Mouse (Mus musculus) left cerebral cortex, adult 2 months (tissue): ENCODE measurements at regions not wholly inside any gene's neighbourhood (a gene's known extent, or its start where the extent isn't known, plus 50 kb on each side); places are given as distances from the start of the nearest gene placed in this dataset.

Experiments
- DNase-seq, 2 experiments: peaks; one replicate each; pipeline ENCODE4 v3.0.0; 2021 to 2022; ENCODE audit warnings: low spot score in 2 of 2, mixed read lengths in 1 of 2; ENCODE audit errors: extremely low spot score in 1 of 2
- H3K27ac ChIP-seq: fragments of 200-600 bp; 2 replicates; pipeline ENCODE4 v1.8.1; 2022
- H3K4me3 ChIP-seq: fragments of 200-600 bp; 2 replicates; pipeline ENCODE4 v1.8.1; 2022
- CTCF ChIP-seq: fragments of 200-600 bp; IDR thresholded peaks from 2 replicates; pipeline ENCODE4 v1.8.1; 2022; ENCODE audit warnings: antibody characterized with exemption, mild to moderate bottlenecking, moderate library complexity
- intact Hi-C: fragments of 180-260 bp; cut with DNase I; formaldehyde crosslinking; loops from one replicate; pipeline ENCODE4 v1.15.1; 2025

- DNase-seq = peak in 1 of 2 experiments; percentile 36
- peak overlapping the region; percentile 41; the same call in 1 of the 2 replicates for H3K27ac ChIP-seq
- TF ChIP-seq CTCF = no peak
- no peak overlapping the region for H3K4me3 ChIP-seq
- intact Hi-C loops = no loop called here
These were observed 64.0 kb downstream of the Rps24 start for GRCm38 (mm10) chr14:24550763-24551471.

- DNase-seq = no peak
- intact Hi-C loops = no loop called here
- TF ChIP-seq CTCF = no peak
- H3K4me3 ChIP-seq = no peak overlapping the region
- peak overlapping the region; percentile 40; the same call in 1 of the 2 replicates for H3K27ac ChIP-seq
These were observed 64.5 kb downstream of the Rps24 start for GRCm38 (mm10) chr14:24551472-24551783.

GRCm38 (mm10) chr14:24564801-24565624, 78.1 kb downstream of the Rps24 start:
- no peak for DNase-seq
- no peak for TF ChIP-seq CTCF
- Histone ChIP-seq H3K4me3 (no peak overlapping the region), H3K27ac (no peak overlapping the region)
- intact Hi-C loops = no loop called here

GRCm38 (mm10) chr14:24565718-24566322, 78.9 kb downstream of the Rps24 start:
- H3K4me3 ChIP-seq = no peak overlapping the region
- no peak for DNase-seq
- no peak overlapping the region for H3K27ac ChIP-seq
- intact Hi-C loops = no loop called here
- TF ChIP-seq CTCF = no peak

- H3K27ac ChIP-seq = peak overlapping the region; percentile 36; the same call in 1 of the 2 replicates
- no peak for TF ChIP-seq CTCF
- intact Hi-C loops = no loop called here
- H3K4me3 ChIP-seq = no peak overlapping the region
- DNase-seq = no peak
These were observed 88.2 kb downstream of the Rps24 start for GRCm38 (mm10) chr14:24575111-24575510.

- intact Hi-C loops = loop anchor here (2.0 kb wide), 2 partner anchors 38 to 200 kb away; no protein-coding TSS in a partner anchor
- no peak for TF ChIP-seq CTCF
These were observed 91.7 kb downstream of the Rps24 start for GRCm38 (mm10) chr14:24578535-24579111.

GRCm38 (mm10) chr14:24579153-24579795, 92.3 kb downstream of the Rps24 start:
- TF ChIP-seq CTCF = no peak
- peak overlapping the region; percentile 93 for H3K27ac ChIP-seq

More at GRCm38 (mm10) chr14:24578535-24579111, 91.7 kb downstream of the Rps24 start:
- peak; percentile 80 to 87 for DNase-seq
- H3K4me3 ChIP-seq = no peak overlapping the region
- H3K27ac ChIP-seq = peak overlapping the region; percentile 93

GRCm38 (mm10) chr14:24586133-24586908, 99.4 kb downstream of the Rps24 start:
- DNase-seq = no peak
- peak; percentile 42 for TF ChIP-seq CTCF
- H3K4me3 ChIP-seq = no peak overlapping the region
- peak overlapping the region; percentile 68 for H3K27ac ChIP-seq
- intact Hi-C loops = no loop called here

More at GRCm38 (mm10) chr14:24579153-24579795, 92.3 kb downstream of the Rps24 start:
- intact Hi-C loops = loop anchor here (2.0 kb wide), 2 partner anchors 38 to 200 kb away; no protein-coding TSS in a partner anchor
- DNase-seq = peak; percentile 15 to 36
- no peak overlapping the region for H3K4me3 ChIP-seq

- no peak overlapping the region for H3K4me3 ChIP-seq
- TF ChIP-seq CTCF = no peak
- intact Hi-C loops = no loop called here
- DNase-seq = peak in 1 of 2 experiments; percentile 28
- peak overlapping the region; percentile 68 for H3K27ac ChIP-seq
These were observed 100.2 kb downstream of the Rps24 start for GRCm38 (mm10) chr14:24586982-24587672.

- no peak overlapping the region for H3K4me3 ChIP-seq
- intact Hi-C loops = no loop called here
- TF ChIP-seq CTCF = no peak
These were observed 101.1 kb downstream of the Rps24 start for GRCm38 (mm10) chr14:24588041-24588440.

More at GRCm38 (mm10) chr14:24588041-24588440, 101.1 kb downstream of the Rps24 start:
- no peak overlapping the region for H3K27ac ChIP-seq
- no peak for DNase-seq
